Mouse (Mus musculus) ES-E14 (cell line): ENCODE measurements around the gene Tpsg1.

ENCODE experiments used
- HCFC1 ChIP-seq: IDR thresholded peaks from 2 replicates; pipeline ENCODE4 v1.6.1; 2012; ENCODE audit warnings: low read length, inconsistent platforms, borderline replicate concordance; ENCODE audit not compliant: insufficient read depth
- MAFK ChIP-seq: IDR thresholded peaks from 2 replicates; pipeline ENCODE4 v1.6.1; 2014; ENCODE audit warnings: mild to moderate bottlenecking, low read depth, low read length, inconsistent platforms; ENCODE audit not compliant: insufficient read depth

DNA sequence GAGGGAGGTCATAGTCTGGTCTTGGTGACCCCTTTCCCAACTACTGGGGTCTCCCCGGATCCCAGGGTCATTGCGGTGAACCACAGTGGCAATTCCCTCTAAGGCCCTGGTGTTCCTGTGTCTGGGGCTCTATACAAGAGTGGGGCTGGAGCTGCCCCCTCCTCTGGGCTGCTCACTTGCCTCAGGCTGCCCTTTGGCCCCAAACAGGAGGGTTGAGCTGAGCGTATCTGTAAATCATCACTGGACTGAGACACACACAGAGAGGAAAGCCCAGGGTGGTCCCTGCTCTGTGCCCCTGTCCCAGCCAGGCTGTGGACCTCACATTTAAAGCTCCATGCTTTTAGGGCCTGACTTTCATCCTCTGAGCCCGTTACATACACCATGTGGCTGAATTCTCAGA lies 30.9 kb upstream of the Tpsg1 start:
- TF ChIP-seq MAFK (no peak), HCFC1 (no peak)
